Mouse (Mus musculus) CD8-positive naive resting alpha-beta T cell, adult 2 months (primary cell): Measurements from ENCODE around the gene Ccdc13.

Source experiments
- DNase-seq, 2 experiments: peaks; one replicate each; pipeline ENCODE4 v3.0.0; 2022; ENCODE audit warnings: low read depth in 2 of 2, low spot score in 2 of 2

Gene Ccdc13

DNA sequence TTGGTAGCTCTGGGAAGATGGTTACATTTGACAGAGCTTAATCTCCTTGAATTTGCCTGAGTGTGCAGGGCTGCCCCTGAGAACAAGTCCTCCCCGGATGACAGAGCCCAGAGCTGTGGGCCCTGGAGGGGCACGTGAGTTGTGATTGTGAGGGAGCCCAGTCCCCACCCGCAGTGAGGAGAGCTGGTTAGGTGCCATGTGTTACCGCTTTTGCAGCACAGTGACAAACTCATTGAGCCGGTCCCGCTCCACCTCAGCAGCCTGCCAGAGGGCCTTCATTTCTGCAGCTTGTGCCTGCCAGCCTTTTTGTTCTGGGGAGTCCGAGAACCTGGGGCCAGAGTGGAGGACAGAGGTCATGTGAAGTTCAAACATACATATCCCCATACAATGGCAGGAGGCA lies 31.3 kb downstream of the Ccdc13 start:
- no peak for DNase-seq

DNA sequence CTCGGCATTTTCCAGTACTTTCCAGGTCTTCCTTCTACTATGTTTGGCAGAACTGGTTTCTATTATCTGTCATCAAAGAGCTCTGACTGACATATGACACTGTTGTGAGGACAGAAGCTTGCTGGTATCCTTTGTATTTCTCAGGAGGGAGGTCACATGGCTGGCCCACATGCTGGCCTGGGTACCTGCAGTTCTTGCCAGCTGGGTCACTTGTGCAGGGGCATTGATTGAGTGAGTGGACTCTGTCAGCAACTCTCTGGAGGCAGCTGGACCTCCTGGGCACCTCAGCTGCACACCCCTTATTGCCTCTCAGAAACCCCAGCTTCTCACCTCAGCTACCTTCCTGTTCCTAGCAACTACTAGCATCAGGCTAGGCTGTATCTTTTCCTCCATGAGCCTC lies 31.7 kb downstream of the Ccdc13 start:
- no peak for DNase-seq

DNA sequence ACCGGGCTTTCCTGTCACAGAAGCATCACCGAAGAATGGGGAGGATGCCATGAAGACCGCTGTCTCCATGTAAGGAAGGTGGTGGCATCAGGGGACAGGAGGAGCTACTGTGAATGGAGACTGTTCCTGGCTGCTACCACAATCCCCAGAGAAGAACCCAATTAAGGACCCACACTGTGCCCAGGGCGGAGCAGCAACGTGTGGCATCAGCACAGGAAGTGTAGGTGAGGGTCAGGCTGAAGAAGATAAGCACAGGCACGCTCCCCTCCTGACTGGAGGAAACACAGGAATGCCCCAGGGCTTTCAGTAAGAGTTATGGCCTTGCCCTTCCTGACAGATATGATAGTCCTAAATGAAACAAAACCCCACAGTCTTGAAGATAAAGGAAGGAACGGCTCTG lies 36.5 kb downstream of the Ccdc13 start:
- no peak for DNase-seq

DNA sequence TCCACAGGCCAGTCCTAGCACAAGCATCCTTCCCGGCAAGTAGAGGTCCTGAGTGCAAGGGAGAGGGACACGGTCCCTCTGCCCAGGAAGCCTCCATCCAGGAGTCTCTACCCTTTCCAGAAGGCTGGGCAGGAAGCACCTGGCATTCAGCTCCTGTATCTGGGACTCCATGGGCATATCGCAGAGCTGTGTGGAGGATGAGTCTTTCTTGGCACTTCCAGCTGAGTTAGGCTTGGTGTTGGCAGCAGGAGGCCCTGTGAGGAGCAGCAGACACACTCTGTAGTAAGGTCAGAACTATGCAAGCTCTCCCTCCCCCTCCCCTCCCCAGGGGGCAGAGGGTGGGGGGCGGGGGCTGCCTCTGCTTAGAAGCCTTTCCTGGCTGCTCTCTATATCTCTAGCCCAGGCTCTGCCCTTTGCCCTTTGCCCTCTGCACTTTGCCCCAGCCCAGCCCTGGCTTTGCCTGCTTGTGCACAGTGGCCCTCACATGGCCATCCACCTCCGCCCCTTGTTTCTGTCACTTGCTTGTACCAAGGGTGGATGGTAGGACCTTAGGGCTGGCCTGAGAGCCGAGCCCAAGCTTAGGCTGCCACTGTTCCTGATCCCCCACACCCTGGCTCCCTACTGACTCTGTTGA lies 40.3 kb downstream of the Ccdc13 start:
- DNase-seq: no peak

DNA sequence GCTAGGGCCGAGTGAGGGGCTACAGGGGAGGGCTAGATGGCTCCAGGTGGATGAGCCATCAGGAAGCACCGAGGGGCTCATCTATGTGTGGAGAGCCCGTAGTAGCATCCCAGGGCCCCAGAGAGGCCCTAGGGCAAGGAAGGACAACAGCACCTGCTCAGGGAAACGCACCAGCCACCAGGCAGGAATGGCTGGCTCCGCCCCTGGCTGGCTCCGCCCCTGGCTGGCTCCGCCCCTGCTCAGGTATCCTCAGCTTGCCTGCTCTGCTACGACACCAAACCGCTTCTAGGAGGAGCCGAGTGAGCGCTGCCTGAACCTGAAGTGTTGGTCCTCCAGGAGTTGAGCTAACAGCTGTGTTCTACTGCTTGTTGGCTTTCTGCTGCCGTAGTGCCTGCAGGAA lies 41.5 kb downstream of the Ccdc13 start:
- DNase-seq: no peak

DNA sequence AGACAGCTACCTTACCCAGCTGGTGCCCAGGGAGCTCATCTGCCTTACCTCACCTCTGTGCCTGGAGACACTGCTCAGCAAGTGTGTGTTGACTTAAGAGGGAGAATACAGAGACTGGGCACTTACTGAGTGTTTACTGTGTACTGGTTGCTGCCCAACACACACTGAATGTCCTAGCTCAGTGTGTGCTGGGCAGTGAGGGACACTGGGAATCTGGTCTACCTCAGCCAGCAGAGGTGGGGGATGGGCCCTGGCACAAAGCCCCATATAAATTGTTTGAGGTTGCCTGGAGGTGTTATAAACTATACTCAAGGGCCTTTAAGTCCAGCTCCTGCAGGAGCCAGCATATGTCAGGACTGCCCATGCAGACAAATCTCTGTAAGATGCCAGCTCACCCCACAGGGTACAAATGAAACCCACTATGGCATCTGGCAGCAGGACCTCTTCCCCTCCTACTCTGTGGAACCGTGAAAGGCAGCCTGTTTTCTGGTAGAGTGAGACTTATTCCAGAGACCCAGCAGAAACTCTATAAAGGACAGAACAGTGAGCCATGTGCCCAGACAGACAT lies 44.2 kb downstream of the Ccdc13 start:
- no peak for DNase-seq

DNA sequence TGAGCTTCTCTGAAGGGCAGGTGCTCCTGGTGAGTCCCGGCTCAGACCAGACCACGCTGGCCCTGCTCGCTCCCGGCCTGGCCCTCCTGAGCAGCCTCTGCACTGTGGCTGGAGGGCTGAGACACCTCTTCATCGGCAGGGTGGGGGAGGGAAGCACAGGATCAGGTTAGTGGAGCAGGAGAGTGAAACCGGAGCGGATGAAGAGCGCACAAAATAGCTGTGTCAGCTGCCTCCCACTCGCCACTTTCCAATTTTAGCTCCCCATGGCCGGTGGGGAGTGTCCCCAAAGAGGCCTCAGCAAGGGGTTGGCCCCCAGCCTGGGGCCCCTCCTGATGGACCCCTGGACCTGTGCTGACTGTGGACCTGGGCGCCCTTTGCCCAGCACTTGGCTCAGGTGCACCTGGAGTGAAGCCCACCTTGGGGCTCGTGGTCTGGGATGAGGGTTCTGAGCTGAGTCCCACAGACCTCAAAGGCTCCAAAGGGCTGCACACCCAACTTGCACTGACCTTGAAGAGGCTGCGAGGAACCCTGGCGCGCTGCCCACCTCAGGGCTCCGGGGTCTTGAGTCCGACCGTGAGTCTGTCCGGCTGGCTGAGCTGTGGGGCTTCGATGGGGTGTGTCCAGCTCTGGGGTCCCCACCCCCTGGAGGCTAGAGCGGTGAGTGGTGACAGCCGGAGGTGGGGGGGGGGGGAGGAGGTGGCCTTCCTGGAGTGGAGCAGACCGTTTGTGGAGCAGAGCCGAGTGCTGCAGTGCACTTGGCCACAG lies 47.3 kb downstream of the Ccdc13 start, which contains the start of gene Hhatl:
Hhatl (minus strand) TSS at position 751 of the 765 bp plus-strand sequence.
- no peak for DNase-seq

DNA sequence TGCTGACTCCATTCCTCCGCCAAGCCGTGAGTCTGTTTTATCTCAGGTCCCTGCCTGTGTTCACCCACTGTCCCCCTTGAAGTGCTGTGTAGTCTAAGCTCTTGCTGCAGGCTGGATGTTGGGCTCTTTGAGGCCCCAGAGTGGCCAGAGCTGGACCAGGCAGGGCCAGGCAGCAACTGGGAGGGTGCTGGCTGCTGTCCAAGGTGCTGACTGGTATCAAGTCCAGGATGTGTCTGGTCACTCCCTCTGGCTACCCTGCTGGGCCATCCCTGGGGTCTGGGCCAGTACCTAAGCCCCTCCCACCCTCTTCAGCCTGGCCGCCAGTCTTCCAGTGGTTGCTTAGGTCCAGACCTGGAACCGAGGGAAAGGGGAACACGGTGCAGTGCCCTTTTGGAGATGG lies 48.1 kb downstream of the Ccdc13 start:
- no peak for DNase-seq

DNA sequence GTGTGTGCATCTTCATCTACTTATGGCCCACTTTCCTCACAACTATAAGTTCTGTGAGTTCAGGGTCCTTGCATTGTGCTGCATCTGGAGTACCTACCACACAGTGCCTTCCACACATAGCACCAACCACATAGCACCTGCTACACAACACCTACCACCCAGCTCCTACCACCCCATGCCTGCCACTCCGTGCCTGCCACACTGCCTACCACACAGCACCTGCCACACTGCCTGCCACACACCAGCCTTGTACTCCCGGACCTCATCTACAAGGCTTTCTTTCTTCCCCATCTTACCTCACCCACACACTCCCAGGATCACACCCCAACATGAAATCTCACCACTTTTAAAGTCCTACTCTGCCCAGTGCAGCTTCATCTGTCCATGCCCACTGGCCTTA lies 52.9 kb downstream of the Ccdc13 start:
- DNase-seq: no peak

DNA sequence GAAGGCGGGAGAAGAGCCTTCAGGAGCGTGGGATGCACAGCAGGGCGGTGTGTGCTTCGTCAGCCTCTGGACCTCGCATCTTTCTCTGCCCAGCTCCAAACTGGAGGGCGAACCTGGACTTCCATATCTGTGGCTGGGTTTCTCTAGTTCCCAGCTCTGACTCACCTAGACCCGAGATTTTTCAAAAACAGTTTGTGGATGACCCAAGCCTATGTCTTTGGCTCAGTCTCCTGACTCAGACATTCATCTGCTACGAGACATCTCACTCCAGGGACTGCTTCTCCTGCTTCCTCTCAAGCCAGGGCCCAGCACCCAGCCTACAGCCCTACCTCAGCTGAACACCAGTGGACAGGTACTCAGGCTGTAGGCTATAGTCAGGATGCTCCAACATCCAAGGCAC lies 54.0 kb downstream of the Ccdc13 start:
- DNase-seq: no peak

DNA sequence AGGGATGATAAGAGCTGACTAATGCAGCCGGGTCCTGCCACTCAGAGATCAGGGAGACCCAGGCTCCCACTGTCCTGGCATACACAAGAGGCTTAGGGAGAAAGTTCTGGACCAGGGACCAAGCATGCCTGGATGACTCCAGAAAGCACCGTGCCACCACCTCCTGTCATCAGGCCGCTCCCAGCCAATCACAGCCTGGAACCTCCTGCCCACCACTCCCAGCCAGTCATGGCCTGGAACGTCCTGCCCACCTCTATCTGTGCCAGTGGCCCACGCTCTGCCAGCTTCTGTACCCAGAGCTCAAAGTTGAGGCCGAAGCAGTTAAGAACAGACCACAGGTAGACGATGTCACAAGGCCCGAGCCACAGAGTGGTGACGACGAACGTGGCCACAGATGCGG lies 54.5 kb downstream of the Ccdc13 start:
- DNase-seq: no peak

DNA sequence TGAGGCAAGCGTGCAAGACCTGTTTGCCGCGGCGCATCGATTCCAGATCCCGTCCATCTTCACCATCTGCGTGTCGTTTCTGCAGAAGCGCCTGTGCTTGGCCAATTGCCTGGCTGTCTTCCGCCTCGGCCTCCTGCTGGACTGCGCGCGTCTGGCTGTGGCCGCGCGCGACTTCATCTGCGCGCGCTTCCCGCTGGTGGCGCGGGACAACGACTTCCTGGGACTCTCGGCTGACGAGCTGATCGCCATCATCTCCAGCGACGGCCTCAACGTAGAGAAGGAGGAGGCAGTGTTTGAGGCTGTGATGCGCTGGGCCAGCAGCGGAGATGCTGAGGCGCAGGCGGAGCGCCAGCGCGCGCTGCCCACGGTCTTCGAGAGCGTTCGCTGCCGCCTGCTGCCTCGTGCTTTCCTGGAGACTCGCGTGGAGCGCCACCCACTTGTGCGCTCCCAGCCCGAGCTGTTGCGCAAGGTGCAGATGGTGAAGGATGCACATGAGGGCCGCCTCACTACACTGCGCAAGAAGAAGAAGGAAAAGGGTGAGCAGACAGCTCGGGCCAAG lies 61.1 kb downstream of the Ccdc13 start:
- no peak for DNase-seq

DNA sequence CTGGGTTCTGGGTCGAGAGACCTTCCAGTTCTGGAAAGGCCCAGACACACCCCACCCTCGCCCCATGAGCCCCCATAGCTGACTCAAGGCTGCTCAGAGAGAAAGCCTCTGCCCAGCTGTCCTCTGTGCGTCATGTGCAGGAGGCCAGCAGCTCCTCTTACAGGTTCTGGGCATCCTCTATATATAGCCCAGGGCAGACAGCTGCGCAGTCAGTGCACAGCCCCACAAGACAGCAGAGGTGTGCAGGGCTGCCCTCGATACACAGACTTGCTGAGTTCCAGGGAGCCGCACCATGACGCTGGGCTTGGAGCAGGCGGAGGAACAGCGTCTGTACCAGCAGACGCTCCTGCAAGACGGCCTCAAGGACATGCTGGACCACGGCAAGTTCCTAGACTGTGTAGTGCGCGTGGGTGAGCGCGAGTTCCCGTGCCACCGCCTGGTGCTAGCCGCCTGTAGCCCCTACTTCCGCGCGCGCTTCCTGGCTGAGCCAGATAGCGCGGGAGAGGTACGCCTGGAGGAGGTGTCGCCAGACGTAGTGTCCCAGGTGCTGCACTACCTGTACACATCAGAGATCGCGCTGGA lies 61.7 kb downstream of the Ccdc13 start, which contains the start of gene Klhl40:
Klhl40 (plus strand) TSS at position 124 of the 582 bp plus-strand sequence.
- DNase-seq: no peak

DNA sequence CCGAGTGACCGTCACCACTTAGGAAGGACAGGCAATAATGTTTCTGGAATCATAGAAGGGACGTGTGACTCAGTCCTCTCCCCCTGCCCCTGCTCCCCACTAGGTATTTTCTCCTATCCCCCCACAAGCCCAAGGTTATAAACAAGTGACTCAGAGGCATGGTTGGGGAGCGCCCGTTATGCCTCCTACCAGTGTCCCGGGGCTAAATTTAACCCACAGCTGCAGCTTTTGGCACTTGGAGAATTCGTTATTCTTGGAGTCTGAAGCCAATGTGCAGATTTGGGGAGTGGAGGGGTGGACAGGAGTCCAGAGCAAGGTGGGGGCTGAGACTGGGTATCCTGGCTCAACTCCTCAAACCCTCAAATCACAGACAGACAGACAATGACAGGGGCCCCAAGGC lies 62.8 kb downstream of the Ccdc13 start:
- DNase-seq: no peak

DNA sequence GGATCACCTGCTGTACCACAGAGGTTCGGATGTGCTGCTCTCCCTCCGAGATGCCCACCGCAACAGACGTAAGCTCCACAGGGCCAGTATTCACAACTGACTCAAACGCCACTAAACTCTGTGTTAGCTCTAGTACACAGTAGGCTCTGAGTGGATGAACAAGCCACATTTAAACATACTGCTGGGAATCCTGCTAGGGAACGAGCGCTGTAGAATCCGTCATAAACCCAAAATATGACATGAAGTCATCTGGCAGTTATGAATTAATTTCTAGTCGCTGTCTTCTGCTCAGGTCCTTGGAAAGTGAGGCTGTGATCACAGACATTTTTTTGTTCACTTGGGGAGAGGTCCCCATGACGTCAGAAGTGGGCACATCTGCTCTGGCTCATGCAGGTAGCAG lies 63.3 kb downstream of the Ccdc13 start:
- no peak for DNase-seq

DNA sequence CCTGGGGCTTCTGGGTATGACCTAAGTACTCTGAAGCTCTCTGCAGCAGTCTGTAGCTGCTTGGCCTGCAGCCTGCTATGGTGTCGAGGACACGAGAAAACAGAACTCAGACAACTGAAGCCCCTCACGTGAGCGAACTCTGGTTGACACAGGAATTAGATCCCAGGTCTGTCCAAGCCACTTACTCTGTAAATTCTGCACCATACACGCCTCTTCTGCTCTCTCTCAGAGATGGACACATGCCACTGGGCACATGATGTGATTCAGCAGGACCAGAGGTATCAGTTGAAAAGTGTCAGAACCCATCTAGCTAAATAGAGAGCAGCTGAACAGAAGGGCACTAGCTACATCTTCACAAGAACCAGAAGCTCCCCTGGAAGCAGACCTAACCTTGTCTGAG lies 66.8 kb downstream of the Ccdc13 start:
- DNase-seq: no peak

DNA sequence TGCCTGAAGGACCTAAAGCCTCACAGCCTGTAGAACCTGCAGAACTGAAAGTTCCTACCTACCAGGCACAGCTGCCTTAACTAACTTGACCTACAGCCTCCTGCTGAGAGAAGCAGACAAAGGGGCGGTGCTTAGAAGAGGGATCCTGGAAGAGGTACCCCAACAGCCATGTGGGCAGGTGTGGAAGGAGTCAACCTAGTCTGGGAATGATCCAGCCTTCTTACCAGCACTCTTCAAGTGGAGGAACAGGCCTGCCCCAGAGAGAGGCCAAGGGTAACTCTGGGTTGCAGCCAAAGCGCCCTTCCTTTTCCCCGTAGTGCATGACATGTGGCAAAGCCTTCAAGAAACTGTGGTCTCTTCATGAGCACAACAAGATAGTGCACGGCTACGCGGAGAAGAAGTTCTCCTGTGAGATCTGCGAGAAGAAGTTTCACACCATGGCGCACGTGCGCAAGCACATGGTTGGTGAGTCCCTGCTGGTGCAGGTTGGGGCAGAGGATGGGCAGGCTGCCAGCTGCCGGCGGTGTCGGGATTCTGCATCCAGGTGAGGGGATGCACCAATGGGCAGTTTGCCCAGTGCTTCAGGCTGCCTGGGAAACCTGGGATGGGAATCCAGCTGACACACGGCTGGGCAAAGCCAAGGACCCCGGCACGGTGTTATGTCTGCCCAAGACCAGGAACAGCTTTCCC lies 74.0 kb downstream of the Ccdc13 start:
- DNase-seq: no peak

DNA sequence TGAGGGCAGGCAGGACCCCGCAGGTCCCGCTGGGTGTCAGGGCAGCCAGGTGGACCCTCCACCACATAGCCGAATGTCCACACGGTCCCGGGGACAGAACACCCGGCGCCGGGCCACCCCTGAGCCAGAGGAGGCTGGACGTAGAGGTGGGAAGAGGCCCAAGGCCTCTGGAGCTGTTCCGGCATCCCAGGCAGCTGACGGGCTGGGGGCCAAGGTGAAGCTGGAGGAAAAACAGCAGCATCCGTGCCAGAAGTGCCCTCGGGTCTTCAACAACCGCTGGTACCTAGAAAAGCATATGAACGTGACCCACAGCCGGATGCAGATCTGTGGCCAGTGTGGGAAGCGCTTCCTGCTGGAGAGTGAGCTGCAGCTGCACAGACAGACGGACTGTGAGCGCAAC lies 75.5 kb downstream of the Ccdc13 start:
- no peak for DNase-seq

DNA sequence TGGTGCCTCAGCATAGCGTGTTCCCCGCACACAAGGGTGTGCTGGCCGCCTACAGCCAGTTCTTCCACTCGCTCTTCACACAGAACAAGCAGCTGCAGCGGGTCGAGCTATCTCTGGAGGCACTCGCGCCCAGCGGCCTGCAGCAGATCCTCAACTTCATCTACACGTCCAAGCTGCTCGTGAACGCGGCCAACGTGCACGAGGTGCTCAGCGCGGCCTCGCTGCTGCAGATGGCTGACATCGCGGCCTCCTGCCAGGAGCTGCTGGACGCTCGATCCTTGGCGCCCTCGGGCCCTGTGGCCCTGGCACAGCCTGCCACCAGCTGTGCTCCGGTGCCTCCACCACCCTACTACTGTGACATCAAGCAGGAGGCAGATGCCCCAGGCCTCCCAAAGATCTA lies 76.5 kb downstream of the Ccdc13 start:
- DNase-seq: no peak

DNA sequence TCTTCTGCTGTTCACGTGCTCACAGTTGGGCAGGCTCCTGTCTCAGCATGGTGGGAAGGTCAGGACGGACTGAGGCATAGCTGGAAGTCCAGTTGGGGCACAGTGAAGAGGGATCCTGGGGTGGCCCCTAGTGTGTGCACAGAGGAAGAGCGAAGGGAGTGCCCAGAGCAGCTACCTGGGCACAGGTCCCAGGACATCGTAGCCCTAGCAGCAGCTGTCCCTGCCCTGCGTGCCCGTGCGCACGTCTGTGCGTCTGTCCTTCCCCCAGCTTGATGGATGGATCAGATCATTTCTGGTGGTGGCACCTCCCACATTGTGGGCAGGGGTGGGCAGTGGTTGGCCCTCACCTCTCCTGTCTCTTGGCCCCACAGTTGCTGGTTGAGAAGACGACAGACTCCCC lies 77.0 kb downstream of the Ccdc13 start:
- DNase-seq: no peak

DNA sequence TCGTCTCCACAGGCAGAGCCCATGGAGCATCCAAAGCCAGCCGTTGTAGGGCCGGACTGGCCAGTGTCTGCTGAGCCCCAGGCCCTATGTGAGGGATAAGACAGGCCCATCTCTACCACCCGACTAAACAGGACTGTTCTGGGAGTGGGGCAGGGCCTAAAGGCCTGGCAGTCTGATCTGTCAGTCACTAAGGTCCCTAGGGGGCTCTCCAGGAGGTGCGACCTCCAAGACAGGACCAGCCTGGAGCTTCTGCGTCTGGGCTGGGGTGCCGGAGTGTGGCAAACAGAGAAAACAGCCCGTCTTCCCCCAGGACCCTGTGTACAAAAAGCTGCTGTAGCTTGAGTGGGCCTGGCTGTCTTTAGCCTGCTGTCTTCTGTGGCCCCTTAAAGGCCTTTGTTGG lies 77.5 kb downstream of the Ccdc13 start:
- no peak for DNase-seq
